Mouse (Mus musculus) hindbrain, embryonic 16.5 days (tissue): ENCODE data around the gene Phkb. TPM values are rescaled to one million over a fixed set of nuclear protein-coding genes. Genes with fewer than 3 reads are reported as not detected.

Experiments used
- ATAC-seq: fragments of 200-750 bp; cut with Nextera tagmentation; 2 replicates; pipeline ENCODE4 v1.8.0; 2017; ENCODE audit warnings: moderate TSS enrichment, moderate library complexity
- H3K27ac ChIP-seq: fragments of 300-500 bp; sonication (generic); 2 replicates; pipeline ENCODE4 v1.5.1; 2014; ENCODE audit warnings: low read depth, mild to moderate bottlenecking, control low read depth, low read length, moderate library complexity
- H3K27me3 ChIP-seq: fragments of 300-500 bp; sonication (generic); replicated peaks from 2 replicates; pipeline ENCODE4 v1.6.1; 2014; ENCODE audit warnings: low read length; ENCODE audit not compliant: control insufficient read depth, insufficient read depth
- H3K36me3 ChIP-seq: fragments of 300-500 bp; sonication (generic); 2 replicates; pipeline ENCODE4 v1.6.1; 2014; ENCODE audit warnings: mild to moderate bottlenecking, low read length, moderate library complexity, mixed read lengths; ENCODE audit not compliant: control insufficient read depth, insufficient read depth
- H3K4me1 ChIP-seq: fragments of 300-500 bp; sonication (generic); 2 replicates; pipeline ENCODE4 v1.6.1; 2014; ENCODE audit warnings: low read depth, low read length; ENCODE audit not compliant: control insufficient read depth, insufficient read depth
- H3K4me2 ChIP-seq: fragments of 300-500 bp; sonication (generic); 2 replicates; pipeline ENCODE4 v1.6.1; 2014; ENCODE audit warnings: mild to moderate bottlenecking, low read length, control low read depth, moderate library complexity
- H3K4me3 ChIP-seq: fragments of 300-500 bp; sonication (generic); 2 replicates; pipeline ENCODE4 v1.5.1; 2014; ENCODE audit warnings: mild to moderate bottlenecking, low read length, control low read depth, moderate library complexity
- H3K9ac ChIP-seq: fragments of 300-500 bp; sonication (generic); 2 replicates; pipeline ENCODE4 v1.6.1; 2014; ENCODE audit warnings: low read depth, mild to moderate bottlenecking, control low read depth, low read length, moderate library complexity
- H3K9me3 ChIP-seq: fragments of 300-500 bp; sonication (generic); 2 replicates; pipeline ENCODE4 v1.6.1; 2014; ENCODE audit warnings: mild to moderate bottlenecking, low read length, moderate library complexity; ENCODE audit not compliant: control insufficient read depth
- WGBS: fragments of 180-500 bp; shearing (Covaris S2); extraction: QIAGEN DNeasy Blood & Tissue Kit; methylation state at CpG from one replicate; pipeline ENCODE4 v1.1.7; 2014; 5-methylcytosine and 5-hydroxymethylcytosine counted together
- polyA plus RNA-seq: library from polyadenylated mRNA; unstranded; fragments of >200 nt; fragmentation: Nextera tagmentation; extraction: Ambion mirVana; gene quantifications from 2 replicates; pipeline ENCODE4 v1.2.1, GENCODE M21; 2015

The Phkb gene
- polyA plus RNA-seq, 1 experiment from 2014 or later = 36.1 TPM

- 27% methylated on average over 2 of the region's 2 CpGs for WGBS
- no peak overlapping the region for H3K9ac ChIP-seq
- H3K36me3 ChIP-seq = peaks cover 2% of the 10 kb centered on the region; the same call in 1 of the 2 replicates
- no peak for ATAC-seq
- no peak overlapping the region for H3K4me3 ChIP-seq
- H3K27me3 ChIP-seq = no peaks in the 10 kb centered on the region
- H3K27ac ChIP-seq = no peak overlapping the region
- H3K9me3 ChIP-seq = no peaks in the 10 kb centered on the region
- no peak overlapping the region for H3K4me2 ChIP-seq
- no peaks in the 10 kb centered on the region for H3K4me1 ChIP-seq
Measured at GRCm38 (mm10) chr8:86042049-86042448, 201.3 kb downstream of the Phkb start.

- ATAC-seq = no peak
- 88% methylated on average over 3 of the region's 3 CpGs for WGBS
- Histone ChIP-seq H3K4me1 (no peaks in the 10 kb centered on the region), H3K36me3 (no peaks in the 10 kb centered on the region), H3K27ac (no peak overlapping the region), H3K4me3 (no peak overlapping the region), H3K9ac (no peak overlapping the region), H3K9me3 (no peaks in the 10 kb centered on the region), H3K4me2 (no peak overlapping the region), H3K27me3 (no peaks in the 10 kb centered on the region)
Measured at GRCm38 (mm10) chr8:86050882-86051281, 210.1 kb downstream of the Phkb start.

GRCm38 (mm10) chr8:86052003-86052402 lies 211.2 kb downstream of the Phkb start:
- Histone ChIP-seq H3K4me2 (no peak overlapping the region), H3K27ac (no peak overlapping the region), H3K27me3 (no peaks in the 10 kb centered on the region), H3K36me3 (no peaks in the 10 kb centered on the region), H3K4me1 (no peaks in the 10 kb centered on the region), H3K4me3 (no peak overlapping the region), H3K9me3 (no peaks in the 10 kb centered on the region), H3K9ac (no peak overlapping the region)
- 77% methylated on average over 4 of the region's 4 CpGs for WGBS
- ATAC-seq = no peak

GRCm38 (mm10) chr8:86058618-86059017 lies 217.9 kb downstream of the Phkb start:
- Histone ChIP-seq H3K4me1 (no peaks in the 10 kb centered on the region), H3K4me3 (no peak overlapping the region), H3K9me3 (no peaks in the 10 kb centered on the region), H3K9ac (no peak overlapping the region), H3K27me3 (no peaks in the 10 kb centered on the region), H3K4me2 (no peak overlapping the region), H3K27ac (no peak overlapping the region), H3K36me3 (no peaks in the 10 kb centered on the region)
- ATAC-seq = no peak
- 88% methylated on average over 5 of the region's 5 CpGs for WGBS

GRCm38 (mm10) chr8:86059130-86059529 lies 218.4 kb downstream of the Phkb start:
- Histone ChIP-seq H3K27ac (no peak overlapping the region), H3K36me3 (no peaks in the 10 kb centered on the region), H3K9me3 (no peaks in the 10 kb centered on the region), H3K4me3 (no peak overlapping the region), H3K4me1 (no peaks in the 10 kb centered on the region), H3K9ac (no peak overlapping the region), H3K27me3 (no peaks in the 10 kb centered on the region), H3K4me2 (no peak overlapping the region)
- ATAC-seq = no peak
- 71% methylated on average over 5 of the region's 5 CpGs for WGBS

GRCm38 (mm10) chr8:86063411-86063810 lies 222.7 kb downstream of the Phkb start:
- WGBS = 100% methylated on average over 2 of the region's 2 CpGs

GRCm38 (mm10) chr8:86079433-86079832 lies 238.7 kb downstream of the Phkb start:
- H3K27me3 ChIP-seq = no peaks in the 10 kb centered on the region
- H3K36me3 ChIP-seq = no peaks in the 10 kb centered on the region
- H3K4me3 ChIP-seq = no peak overlapping the region
- no peaks in the 10 kb centered on the region for H3K9me3 ChIP-seq
- H3K9ac ChIP-seq = no peak overlapping the region
- no peaks in the 10 kb centered on the region; the same call in 1 of the 2 replicates for H3K4me1 ChIP-seq
- ATAC-seq = no peak
- WGBS = 97% methylated on average over 1 of the region's 1 CpGs
- H3K27ac ChIP-seq = no peak overlapping the region
- no peak overlapping the region for H3K4me2 ChIP-seq

More at GRCm38 (mm10) chr8:86063411-86063810, 222.7 kb downstream of the Phkb start:
- H3K9me3 ChIP-seq = no peaks in the 10 kb centered on the region
- no peaks in the 10 kb centered on the region for H3K36me3 ChIP-seq
- H3K27ac ChIP-seq = no peak overlapping the region
- H3K4me1 ChIP-seq = no peaks in the 10 kb centered on the region
- no peak overlapping the region for H3K4me2 ChIP-seq
- no peak overlapping the region for H3K9ac ChIP-seq
- H3K27me3 ChIP-seq = no peaks in the 10 kb centered on the region
- no peak for ATAC-seq
- H3K4me3 ChIP-seq = no peak overlapping the region

GRCm38 (mm10) chr8:86083346-86083745 lies 242.6 kb downstream of the Phkb start:
- ATAC-seq = no peak
- Histone ChIP-seq H3K4me2 (no peak overlapping the region), H3K36me3 (no peaks in the 10 kb centered on the region), H3K9ac (no peak overlapping the region), H3K27ac (no peak overlapping the region), H3K4me1 (no peaks in the 10 kb centered on the region; the same call in 1 of the 2 replicates), H3K27me3 (no peaks in the 10 kb centered on the region), H3K9me3 (no peaks in the 10 kb centered on the region), H3K4me3 (no peak overlapping the region)
- WGBS = 59% methylated on average over 4 of the region's 4 CpGs

- WGBS = 88% methylated on average over 2 of the region's 2 CpGs
- H3K9ac ChIP-seq = no peak overlapping the region
- H3K4me2 ChIP-seq = no peak overlapping the region
- H3K27ac ChIP-seq = no peak overlapping the region
- H3K4me1 ChIP-seq = no peaks in the 10 kb centered on the region; the same call in 1 of the 2 replicates
- no peaks in the 10 kb centered on the region for H3K36me3 ChIP-seq
- H3K4me3 ChIP-seq = no peak overlapping the region
- no peaks in the 10 kb centered on the region for H3K9me3 ChIP-seq
- H3K27me3 ChIP-seq = no peaks in the 10 kb centered on the region
- ATAC-seq = peak; percentile 42; the same call in 1 of the 2 replicates
Measured at GRCm38 (mm10) chr8:86086791-86087190, 246.0 kb downstream of the Phkb start.

- Histone ChIP-seq H3K9me3 (no peaks in the 10 kb centered on the region), H3K4me1 (no peaks in the 10 kb centered on the region; the same call in 1 of the 2 replicates), H3K9ac (no peak overlapping the region), H3K27ac (no peak overlapping the region), H3K27me3 (no peaks in the 10 kb centered on the region), H3K36me3 (no peaks in the 10 kb centered on the region), H3K4me3 (no peak overlapping the region), H3K4me2 (no peak overlapping the region)
- 42% methylated on average over 1 of the region's 1 CpGs for WGBS
- ATAC-seq = peak; percentile 60; the same call in 1 of the 2 replicates
Measured at GRCm38 (mm10) chr8:86087468-86087867, 246.7 kb downstream of the Phkb start.
